Mouse (Mus musculus) kidney, adult 11 months (tissue): ENCODE results near the gene Kcnd2.

ENCODE experiments used
- DNase-seq: peaks from one replicate; pipeline ENCODE4 v3.0.0; 2022

The Kcnd2 gene

GRCm38 (mm10) chr6:21424202-21424785, 209.0 kb downstream of the Kcnd2 start:
- DNase-seq: no peak

- DNase-seq: no peak
Observed at GRCm38 (mm10) chr6:21431120-21431519, 215.8 kb downstream of the Kcnd2 start.

- no peak for DNase-seq
Observed at GRCm38 (mm10) chr6:21464719-21465118, 249.4 kb downstream of the Kcnd2 start.

GRCm38 (mm10) chr6:21471891-21472544, 256.7 kb downstream of the Kcnd2 start:
- DNase-seq: no peak

- no peak for DNase-seq
Observed at GRCm38 (mm10) chr6:21482714-21483113, 267.4 kb downstream of the Kcnd2 start.

GRCm38 (mm10) chr6:21488536-21488935, 273.2 kb downstream of the Kcnd2 start:
- no peak for DNase-seq

- DNase-seq: no peak
Observed at GRCm38 (mm10) chr6:21502921-21503320, 287.6 kb downstream of the Kcnd2 start.

GRCm38 (mm10) chr6:21510621-21511239, 295.4 kb downstream of the Kcnd2 start:
- no peak for DNase-seq

GRCm38 (mm10) chr6:21520351-21520750, 305.0 kb downstream of the Kcnd2 start:
- DNase-seq: peak; percentile 43

GRCm38 (mm10) chr6:21527489-21528074, 312.3 kb downstream of the Kcnd2 start:
- DNase-seq: no peak

- no peak for DNase-seq
Observed at GRCm38 (mm10) chr6:21534009-21534408, 318.7 kb downstream of the Kcnd2 start.

- no peak for DNase-seq
Observed at GRCm38 (mm10) chr6:21534820-21535219, 319.5 kb downstream of the Kcnd2 start.

- no peak for DNase-seq
Observed at GRCm38 (mm10) chr6:21551501-21551900, 336.2 kb downstream of the Kcnd2 start.

- no peak for DNase-seq
Observed at GRCm38 (mm10) chr6:21570964-21571363, 355.7 kb downstream of the Kcnd2 start.

GRCm38 (mm10) chr6:21590156-21590555, 374.9 kb downstream of the Kcnd2 start:
- no peak for DNase-seq

- no peak for DNase-seq
Observed at GRCm38 (mm10) chr6:21597424-21597823, 382.1 kb downstream of the Kcnd2 start.

GRCm38 (mm10) chr6:21609381-21610059, 394.2 kb downstream of the Kcnd2 start:
- DNase-seq: no peak

GRCm38 (mm10) chr6:21629989-21630388, 414.7 kb downstream of the Kcnd2 start:
- no peak for DNase-seq

- no peak for DNase-seq
Observed at GRCm38 (mm10) chr6:21655681-21656080, 440.4 kb downstream of the Kcnd2 start.

GRCm38 (mm10) chr6:21664135-21664534, 448.8 kb downstream of the Kcnd2 start:
- no peak for DNase-seq

GRCm38 (mm10) chr6:21664638-21665037, 449.3 kb downstream of the Kcnd2 start:
- no peak for DNase-seq

- DNase-seq: no peak
Observed at GRCm38 (mm10) chr6:21684252-21684651, 468.9 kb downstream of the Kcnd2 start.

GRCm38 (mm10) chr6:21686388-21686787, 471.1 kb downstream of the Kcnd2 start:
- no peak for DNase-seq
